7 mouse cellular contexts compared by ENCODE assay signal in the genomic region with DNA sequence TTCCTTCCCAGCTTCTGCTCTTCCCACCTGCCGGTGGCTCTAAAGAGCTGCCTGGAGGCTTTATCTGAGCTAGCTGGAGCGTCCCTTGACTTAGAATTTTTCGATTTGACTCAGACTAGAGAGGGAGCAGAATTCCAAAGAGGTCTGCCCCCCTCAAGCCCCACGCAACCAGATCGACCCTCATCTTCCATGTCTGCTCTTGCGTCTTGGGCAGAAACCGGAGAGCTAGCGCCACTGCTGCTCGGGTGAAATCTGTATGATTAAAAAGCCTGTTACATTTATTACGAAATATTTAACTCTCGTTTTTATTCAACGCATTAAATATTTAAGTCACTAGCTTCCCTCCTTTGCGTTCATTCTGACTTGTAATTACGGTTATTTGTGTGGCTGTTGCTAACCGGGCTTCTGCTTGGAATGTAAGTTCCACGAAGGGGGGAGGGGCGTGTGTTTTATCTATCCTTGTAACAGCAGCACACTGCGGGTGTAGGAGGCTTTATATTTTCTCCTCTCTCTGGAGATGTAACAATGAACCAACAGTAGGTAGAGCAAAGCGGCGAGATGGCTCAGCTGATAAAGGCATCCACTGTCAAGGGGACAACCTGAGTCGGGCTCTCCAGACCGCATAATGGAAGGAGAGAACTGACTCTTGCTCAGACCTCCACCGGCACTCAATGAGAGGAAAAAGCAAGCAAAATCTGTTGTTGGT. TPM values are rescaled to one million over a fixed set of nuclear protein-coding genes. Genes with fewer than 3 reads are reported as not detected.
DNase-seq lines count a peak whose midpoint lies in the region; ATAC-seq and TF ChIP-seq lines count a peak whose summit lies in the region.

No protein-coding gene starts in this region.

- H3K9ac ChIP-seq in lung, embryonic 14.5 days: peak overlapping the region; percentile 47
- H3K9ac ChIP-seq in neural tube, embryonic 13.5 days: peak overlapping the region; percentile 73

- WGBS in lung, embryonic 14.5 days: 2% methylated on average over 23 of the region's 23 CpGs
- 4% methylated on average over 23 of the region's 23 CpGs for WGBS in neural tube, embryonic 13.5 days

- no peak for ATAC-seq in lung, embryonic 14.5 days (ENCODE audit: insufficient read depth)
- peak; percentile 64 for ATAC-seq in neural tube, embryonic 13.5 days (ENCODE audit: low read depth)
- no peak; the same call in 1 of the 2 replicates for ATAC-seq in granulocyte monocyte progenitor cell, adult 5-6 weeks (replicated peaks; ENCODE audit: poor library complexity, severe bottlenecking)

- no peaks in the 10 kb centered on the region for H3K36me3 ChIP-seq in lung, embryonic 14.5 days (ENCODE audit: insufficient read depth)
- H3K36me3 ChIP-seq in neural tube, embryonic 13.5 days: no peaks in the 10 kb centered on the region

- peaks cover 37% of the 10 kb centered on the region for H3K27me3 ChIP-seq in lung, embryonic 14.5 days (ENCODE audit: insufficient read depth, low read length)
- peaks cover 48% of the 10 kb centered on the region for H3K27me3 ChIP-seq in neural tube, embryonic 13.5 days

- peak overlapping the region; percentile 54 for H3K4me3 ChIP-seq in lung, embryonic 14.5 days (ENCODE audit: low read depth, low read length)
- peak overlapping the region; percentile 44 for H3K4me3 ChIP-seq in neural tube, embryonic 13.5 days

- H3K4me1 ChIP-seq in lung, embryonic 14.5 days (ENCODE audit: insufficient read depth): peaks cover 4% of the 10 kb centered on the region; the same call in 1 of the 2 replicates
- peaks cover 25% of the 10 kb centered on the region for H3K4me1 ChIP-seq in neural tube, embryonic 13.5 days (replicated peaks)

- 0 out of 2 replicates have a peak, but pooled peaks have one; percentile 6 for TF ChIP-seq CTCF in lung, embryonic 14.5 days (IDR thresholded peaks at IDR 0.05; ENCODE audit: low read depth)

- H3K27ac ChIP-seq in lung, embryonic 14.5 days (ENCODE audit: low read depth): 0 out of 2 replicates have a peak overlapping the region, but pooled peaks have one; percentile 19
- H3K27ac ChIP-seq in neural tube, embryonic 13.5 days (replicated peaks): peak overlapping the region; percentile 97

- H3K4me2 ChIP-seq in lung, embryonic 14.5 days: peak overlapping the region; percentile 96
- peak overlapping the region; percentile 71 for H3K4me2 ChIP-seq in neural tube, embryonic 13.5 days

- no peaks in the 10 kb centered on the region for H3K9me3 ChIP-seq in lung, embryonic 14.5 days (ENCODE audit: low read depth, low read length)
- no peaks in the 10 kb centered on the region for H3K9me3 ChIP-seq in neural tube, embryonic 13.5 days

- peak; percentile 44 for DNase-seq in lung, embryonic 14.5 days
- no peak for DNase-seq in lung, postnatal 25 days (ENCODE audit: low spot score)
- DNase-seq in cerebellum, adult 8-10 months: peak; percentile 57
- peak; percentile 26 for DNase-seq in heart, postnatal 4 days
- DNase-seq in liver: peak; percentile 75

RNA-seq across cellular contexts. Expression of a gene that starts 8.6 kb away (rescaled TPM):
- 7.9 and 8.5 TPM in 2 replicates for polyA plus RNA-seq in lung, embryonic 14.5 days (2014; fragmentation: Nextera tagmentation; extraction: Ambion mirVana)
- total RNA-seq in heart, postnatal 4 days (2021): 10 to 100 TPM; 27.0 to 27.9 TPM
- polyA plus RNA-seq in neural tube, embryonic 13.5 days (2015; fragmentation: Nextera tagmentation; extraction: Ambion mirVana): 22.4 and 25.7 TPM in 2 replicates
- total RNA-seq in granulocyte monocyte progenitor cell, adult 5-6 weeks (2014; fragmentation: Nextera tagmentation): 30.6 and 31.7 TPM in 2 replicates
- total RNA-seq in granulocyte monocyte progenitor cell, adult 5-6 weeks (2017): 54.3 and 75.1 TPM in 2 replicates

RNA-seq across cellular contexts. Expression of a gene that starts 55.9 kb away (rescaled TPM):
- 11.9 and 13.1 TPM in 2 replicates for polyA plus RNA-seq in lung, embryonic 14.5 days (2014; fragmentation: Nextera tagmentation; extraction: Ambion mirVana)
- total RNA-seq in heart, postnatal 4 days (2021): not detected
- 0.39 TPM in 1 of 2 replicates, not detected in the other for polyA plus RNA-seq in neural tube, embryonic 13.5 days (2015; fragmentation: Nextera tagmentation; extraction: Ambion mirVana)
- total RNA-seq in granulocyte monocyte progenitor cell, adult 5-6 weeks (2014; fragmentation: Nextera tagmentation): not detected in 2 replicates
- total RNA-seq in granulocyte monocyte progenitor cell, adult 5-6 weeks (2017): not detected in 2 replicates

RNA-seq across cellular contexts. Expression of a gene that starts 57.7 kb away (rescaled TPM):
- polyA plus RNA-seq in lung, embryonic 14.5 days (2014; fragmentation: Nextera tagmentation; extraction: Ambion mirVana): 138 and 148 TPM in 2 replicates
- 100 to 1,000 TPM; 104 to 105 TPM for total RNA-seq in heart, postnatal 4 days (2021)
- 89.3 and 92.9 TPM in 2 replicates for polyA plus RNA-seq in neural tube, embryonic 13.5 days (2015; fragmentation: Nextera tagmentation; extraction: Ambion mirVana)
- 166 and 176 TPM in 2 replicates for total RNA-seq in granulocyte monocyte progenitor cell, adult 5-6 weeks (2014; fragmentation: Nextera tagmentation)
- 169 and 186 TPM in 2 replicates for total RNA-seq in granulocyte monocyte progenitor cell, adult 5-6 weeks (2017)
